Mouse (Mus musculus) activated CD4-positive, CD25-positive, alpha-beta regulatory T cell, adult 4 months (primary cell): ENCODE measurements around the gene Nup205. TPM values are rescaled to one million over a fixed set of nuclear protein-coding genes. Genes with fewer than 3 reads are reported as not detected.

Experiments used
- ATAC-seq: one replicate; pipeline ENCODE4 v1.8.0; 2017
- polyA plus RNA-seq, 2 experiments: library from polyadenylated mRNA; unstranded; fragments of 100-300 nt; shearing (Covaris generic); gene quantifications; one replicate each; pipeline ENCODE4 v1.2.1; 2017

Gene Nup205
- polyA plus RNA-seq, 2 experiments from 2014 or later = 18.0 to 18.6 TPM

DNA sequence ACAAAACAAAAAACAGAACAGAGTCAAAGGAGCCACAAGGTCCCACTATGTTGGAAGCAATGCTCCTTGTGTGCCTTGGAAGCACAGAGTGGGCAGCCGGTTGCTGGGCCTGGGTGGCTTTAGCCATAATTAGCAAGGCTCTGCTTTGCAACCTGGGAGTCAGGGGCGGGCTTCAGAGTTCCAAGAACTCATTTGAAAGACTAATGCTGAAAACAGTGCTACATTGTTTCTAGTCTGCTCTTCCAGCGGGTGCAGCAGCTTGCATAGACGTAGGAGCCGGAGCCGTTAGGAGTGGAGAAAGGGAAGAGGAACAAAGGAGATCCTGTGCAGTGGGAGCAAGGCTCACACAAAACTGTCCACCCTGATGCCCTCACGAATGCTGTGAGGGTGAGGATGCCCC, 111.7 kb downstream of the Nup205 start:
- no peak for ATAC-seq

- ATAC-seq = no peak
Observed at GRCm38 (mm10) chr6:35289676-35290075, 112.5 kb downstream of the Nup205 start.

GRCm38 (mm10) chr6:35294964-35295363, 117.7 kb downstream of the Nup205 start:
- no peak for ATAC-seq

GRCm38 (mm10) chr6:35297001-35297400, 119.8 kb downstream of the Nup205 start:
- no peak for ATAC-seq

Other genes with a start within 250 kb of the Nup205 start
- gene Slc23a4, start 189.0 kb upstream of the Nup205 start, polyA plus RNA-seq = under 1 TPM; 0.43 to 0.63 TPM
- 10 to 100 TPM; 38.4 to 56.6 TPM for gene Cnot4, start 43.7 kb upstream of the Nup205 start, polyA plus RNA-seq
- gene Slc13a4, start 130.7 kb downstream of the Nup205 start, polyA plus RNA-seq = under 1 TPM in 1 of 2 experiments, not detected in 1; 0.25 TPM
- gene Fam180a, start 148.7 kb downstream of the Nup205 start, polyA plus RNA-seq = not detected